8 mouse cellular contexts compared by ENCODE assay signal in genomic region chr17:6861181-6862039, GRCm38 (mm10).
DNase-seq lines count a peak whose midpoint lies in the region; ATAC-seq and TF ChIP-seq lines count a peak whose summit lies in the region.

No protein-coding gene starts in this region.

- 0 out of 2 replicates have a peak, but pooled peaks have one; percentile 4 for TF ChIP-seq CTCF in hindbrain, postnatal 0 days (IDR thresholded peaks at IDR 0.05; ENCODE audit: low read depth)
- no peak for TF ChIP-seq CTCF in lung, postnatal 0 days (IDR thresholded peaks at IDR 0.05)

- 2% methylated on average over 28 of the region's 28 CpGs for WGBS in forebrain, embryonic 16.5 days
- 3% methylated on average over 28 of the region's 28 CpGs for WGBS in hindbrain, postnatal 0 days
- 17% methylated on average over 28 of the region's 28 CpGs for WGBS in lung, postnatal 0 days

- TF ChIP-seq EP300 in lung, postnatal 0 days (IDR thresholded peaks at IDR 0.05) = no peak

- H3K36me3 ChIP-seq in forebrain, embryonic 16.5 days (ENCODE audit: control insufficient read depth, insufficient read depth) = no peaks in the 10 kb centered on the region
- H3K36me3 ChIP-seq in hindbrain, postnatal 0 days (ENCODE audit: insufficient read depth, low read length) = no peaks in the 10 kb centered on the region
- no peaks in the 10 kb centered on the region for H3K36me3 ChIP-seq in lung, postnatal 0 days (ENCODE audit: insufficient read depth, low read length)

- peak overlapping the region; percentile 24 for H3K4me3 ChIP-seq in forebrain, embryonic 16.5 days (replicated peaks; ENCODE audit: low read length)
- H3K4me3 ChIP-seq in hindbrain, postnatal 0 days (ENCODE audit: low read length) = no peak overlapping the region
- H3K4me3 ChIP-seq in lung, postnatal 0 days (ENCODE audit: low read depth, low read length) = peak overlapping the region; percentile 9; the same call in 1 of the 2 replicates

- H3K4me1 ChIP-seq in forebrain, embryonic 16.5 days (replicated peaks; ENCODE audit: control insufficient read depth, insufficient read depth, low read length) = peaks cover 29% of the 10 kb centered on the region
- peaks cover 14% of the 10 kb centered on the region; the same call in 1 of the 2 replicates for H3K4me1 ChIP-seq in hindbrain, postnatal 0 days (ENCODE audit: insufficient read depth, low read length)
- H3K4me1 ChIP-seq in lung, postnatal 0 days (ENCODE audit: insufficient read depth, low read depth, low read length) = peaks cover 12% of the 10 kb centered on the region; the same call in 1 of the 2 replicates

- peak overlapping the region; percentile 54 for H3K9ac ChIP-seq in forebrain, embryonic 16.5 days (replicated peaks; ENCODE audit: low read depth, low read length)
- H3K9ac ChIP-seq in hindbrain, postnatal 0 days (replicated peaks; ENCODE audit: low read length) = no peak overlapping the region
- 0 out of 2 replicates have a peak overlapping the region, but pooled peaks have one; percentile 16 for H3K9ac ChIP-seq in lung, postnatal 0 days (replicated peaks; ENCODE audit: low read depth)

- no peaks in the 10 kb centered on the region for H3K27me3 ChIP-seq in forebrain, embryonic 16.5 days (replicated peaks; ENCODE audit: control insufficient read depth, insufficient read depth, low read length)
- H3K27me3 ChIP-seq in hindbrain, postnatal 0 days (ENCODE audit: insufficient read depth, low read length) = no peaks in the 10 kb centered on the region
- no peaks in the 10 kb centered on the region for H3K27me3 ChIP-seq in lung, postnatal 0 days (replicated peaks; ENCODE audit: insufficient read depth, low read length)

- H3K9me3 ChIP-seq in forebrain, embryonic 16.5 days (ENCODE audit: control insufficient read depth, low read length) = no peaks in the 10 kb centered on the region
- no peaks in the 10 kb centered on the region for H3K9me3 ChIP-seq in hindbrain, postnatal 0 days (ENCODE audit: low read length)
- H3K9me3 ChIP-seq in lung, postnatal 0 days (ENCODE audit: low read length) = no peaks in the 10 kb centered on the region

- peak; percentile 80 for ATAC-seq in activated CD4-positive, CD25-positive, alpha-beta regulatory T cell, adult 4 months
- ATAC-seq in forebrain, embryonic 16.5 days = peak; percentile 89
- peak; percentile 92 for ATAC-seq in hindbrain, postnatal 0 days
- peak; percentile 46 for ATAC-seq in lung, postnatal 0 days
- ATAC-seq in erythroblast, adult 5-6 weeks (replicated peaks; ENCODE audit: low FRiP score, poor library complexity, severe bottlenecking) = no peak

- H3K27ac ChIP-seq in forebrain, embryonic 16.5 days (ENCODE audit: low read length) = peak overlapping the region; percentile 64
- H3K27ac ChIP-seq in hindbrain, postnatal 0 days = peak overlapping the region; percentile 69
- no peak overlapping the region for H3K27ac ChIP-seq in lung, postnatal 0 days (ENCODE audit: low read length)

- DNase-seq in cerebellum, adult 18-20 months = peak; percentile 46 to 58
- peak; percentile 84 for DNase-seq in hindbrain, postnatal 0 days (ENCODE audit: low spot score)
- DNase-seq in layer of hippocampus, postnatal 25 days (ENCODE audit: extremely low spot score in 1 of 2, low spot score in 1 of 2) = peak; percentile 55 to 57
- peak; percentile 54 for DNase-seq in lung, postnatal 0 days (ENCODE audit: low spot score)
- DNase-seq in retina, embryonic 14.5 days (ENCODE audit: low spot score) = peak; percentile 63

- peak overlapping the region; percentile 51 for H3K4me2 ChIP-seq in forebrain, embryonic 16.5 days (ENCODE audit: low read length)
- H3K4me2 ChIP-seq in hindbrain, postnatal 0 days (ENCODE audit: low read depth, low read length) = peak overlapping the region; percentile 46
- peak overlapping the region; percentile 51 for H3K4me2 ChIP-seq in lung, postnatal 0 days (replicated peaks; ENCODE audit: low read depth, low read length)
